Mouse (Mus musculus): ENCODE results near the gene Gm7534.
"Not testable (repeated sequence)": the region's sequence is repeated elsewhere in the genome, so short reads cannot be mapped to it uniquely, and the experiment has no call there.

Gene Gm7534

GRCm38 (mm10) chr4:134203340-134203896, 614 bp upstream of the Gm7534 start:
- no peak for DNase-seq (ENCODE audit: extremely low read depth, low read depth, low spot score)

- DNase-seq (ENCODE audit: extremely low read depth, low read depth, low spot score): no peak
These were observed 3.4 kb downstream of the Gm7534 start for GRCm38 (mm10) chr4:134199371-134199770.

- DNase-seq (ENCODE audit: extremely low read depth, low read depth, low spot score): no peak
These were observed 16.5 kb downstream of the Gm7534 start for GRCm38 (mm10) chr4:134186268-134186667.

GRCm38 (mm10) chr4:134185569-134185968, 17.2 kb downstream of the Gm7534 start:
- no peak for DNase-seq (ENCODE audit: extremely low read depth, low read depth, low spot score)

- no peak for DNase-seq (ENCODE audit: extremely low read depth, low read depth, low spot score)
These were observed 19.1 kb downstream of the Gm7534 start for GRCm38 (mm10) chr4:134183711-134184110.

- no peak for DNase-seq (ENCODE audit: extremely low read depth, low read depth, low spot score)
These were observed 21.0 kb downstream of the Gm7534 start for GRCm38 (mm10) chr4:134181825-134182224.

GRCm38 (mm10) chr4:134181112-134181511, 21.7 kb downstream of the Gm7534 start:
- DNase-seq (ENCODE audit: extremely low read depth, low read depth, low spot score): no peak

- DNase-seq (ENCODE audit: extremely low read depth, low read depth, low spot score): no peak
These were observed 30.4 kb downstream of the Gm7534 start for GRCm38 (mm10) chr4:134172391-134172790.

GRCm38 (mm10) chr4:134166906-134167305, 35.9 kb downstream of the Gm7534 start:
- DNase-seq (ENCODE audit: extremely low read depth, low read depth, low spot score): no peak

- DNase-seq (ENCODE audit: extremely low read depth, low read depth, low spot score): no peak
These were observed 37.0 kb downstream of the Gm7534 start for GRCm38 (mm10) chr4:134165548-134166465.

- DNase-seq (ENCODE audit: extremely low read depth, low read depth, low spot score): no peak
These were observed 37.8 kb downstream of the Gm7534 start for GRCm38 (mm10) chr4:134165024-134165423.

- DNase-seq (ENCODE audit: extremely low read depth, low read depth, low spot score): no peak
These were observed 38.2 kb downstream of the Gm7534 start for GRCm38 (mm10) chr4:134164591-134164990.

- not testable (repeated sequence) for DNase-seq (ENCODE audit: extremely low read depth, low read depth, low spot score)
These were observed 42.7 kb downstream of the Gm7534 start for GRCm38 (mm10) chr4:134160071-134160470.

- no peak for DNase-seq (ENCODE audit: extremely low read depth, low read depth, low spot score)
These were observed 44.0 kb downstream of the Gm7534 start for GRCm38 (mm10) chr4:134158774-134159173.

GRCm38 (mm10) chr4:134157558-134157957, 45.2 kb downstream of the Gm7534 start:
- DNase-seq (ENCODE audit: extremely low read depth, low read depth, low spot score): no peak

GRCm38 (mm10) chr4:134156744-134157143, 46.1 kb downstream of the Gm7534 start:
- DNase-seq (ENCODE audit: extremely low read depth, low read depth, low spot score): no peak

- no peak for DNase-seq (ENCODE audit: extremely low read depth, low read depth, low spot score)
These were observed 46.8 kb downstream of the Gm7534 start for GRCm38 (mm10) chr4:134155961-134156465.

GRCm38 (mm10) chr4:134155531-134155930, 47.3 kb downstream of the Gm7534 start:
- DNase-seq (ENCODE audit: extremely low read depth, low read depth, low spot score): no peak

GRCm38 (mm10) chr4:134154354-134154753, 48.5 kb downstream of the Gm7534 start:
- no peak for DNase-seq (ENCODE audit: extremely low read depth, low read depth, low spot score)

GRCm38 (mm10) chr4:134153656-134154055, 49.1 kb downstream of the Gm7534 start:
- no peak for DNase-seq (ENCODE audit: extremely low read depth, low read depth, low spot score)

- no peak for DNase-seq (ENCODE audit: extremely low read depth, low read depth, low spot score)
These were observed 50.7 kb downstream of the Gm7534 start for GRCm38 (mm10) chr4:134152112-134152511.

- DNase-seq (ENCODE audit: extremely low read depth, low read depth, low spot score): no peak
These were observed 53.4 kb downstream of the Gm7534 start for GRCm38 (mm10) chr4:134149389-134149788.

Data from fat pad, adult 2 months (tissue).